Mouse (Mus musculus) midbrain, embryonic 13.5 days (tissue): ENCODE data around the gene Svs3b. TPM values are rescaled to one million over a fixed set of nuclear protein-coding genes. Genes with fewer than 3 reads are reported as not detected.

Experiments
- polyA plus RNA-seq: library from polyadenylated mRNA; unstranded; fragments of >200 nt; fragmentation: Nextera tagmentation; extraction: Ambion mirVana; gene quantifications from 2 replicates; pipeline ENCODE4 v1.2.1, GENCODE M21; 2015

Svs3b gene
- polyA plus RNA-seq, 1 experiment from 2014 or later = not detected

Other genes starting within 250 kb of the Svs3b start
- gene Pabpc1l, start 231.2 kb downstream of the Svs3b start, polyA plus RNA-seq = 1.1 and 1.8 TPM in 2 replicates
- 27.0 and 28.3 TPM in 2 replicates for gene Stk4, start 186.3 kb downstream of the Svs3b start, polyA plus RNA-seq
- gene Tomm34, start 185.5 kb downstream of the Svs3b start, polyA plus RNA-seq = 44.2 and 48.4 TPM in 2 replicates
- 0.16 and 0.23 TPM in 2 replicates for gene Kcns1, start 85.5 kb downstream of the Svs3b start, polyA plus RNA-seq
- gene Wfdc5, start 73.9 kb downstream of the Svs3b start, polyA plus RNA-seq = not detected in 2 replicates
- gene Wfdc12, start 66.0 kb downstream of the Svs3b start, polyA plus RNA-seq = not detected in 2 replicates
- not detected in 2 replicates for gene Wfdc15a, start 56.5 kb downstream of the Svs3b start, polyA plus RNA-seq
- gene Wfdc15b, start 35.0 kb downstream of the Svs3b start, polyA plus RNA-seq = not detected in 2 replicates
- not detected in 2 replicates for gene Svs2, start 18.2 kb downstream of the Svs3b start, polyA plus RNA-seq
- gene Svs4, start 21.8 kb upstream of the Svs3b start, polyA plus RNA-seq = not detected in 2 replicates
- gene Svs3a, start 32.6 kb upstream of the Svs3b start, polyA plus RNA-seq = not detected in 2 replicates
- gene Svs6, start 60.1 kb upstream of the Svs3b start, polyA plus RNA-seq = not detected in 2 replicates
- not detected in 2 replicates for gene Svs5, start 76.1 kb upstream of the Svs3b start, polyA plus RNA-seq
- 0.36 TPM in 1 of 2 replicates, not detected in the other for gene Slpi, start 132.5 kb upstream of the Svs3b start, polyA plus RNA-seq
- gene Rbpjl, start 146.5 kb upstream of the Svs3b start, polyA plus RNA-seq = not detected in 2 replicates
- 0.26 and 0.39 TPM in 2 replicates for gene Matn4, start 148.5 kb upstream of the Svs3b start, polyA plus RNA-seq
- 6.5 and 7.3 TPM in 2 replicates for gene Sdc4, start 187.2 kb upstream of the Svs3b start, polyA plus RNA-seq
- 77.6 and 81.1 TPM in 2 replicates for gene Sys1, start 200.3 kb upstream of the Svs3b start, polyA plus RNA-seq
- gene Gm20458, start 204.3 kb upstream of the Svs3b start, polyA plus RNA-seq = 4.5 and 5.2 TPM in 2 replicates
- not detected in 2 replicates for gene Trp53tg5, start 217.1 kb upstream of the Svs3b start, polyA plus RNA-seq
- gene Dbndd2, start 229.5 kb upstream of the Svs3b start, polyA plus RNA-seq = 8.7 and 8.8 TPM in 2 replicates
- 64.2 and 67.8 TPM in 2 replicates for gene Pigt, start 240.9 kb upstream of the Svs3b start, polyA plus RNA-seq